Mouse (Mus musculus): ENCODE results near the gene Elf2.
"Not testable (repeated sequence)": the region's sequence is repeated elsewhere in the genome, so short reads cannot be mapped to it uniquely, and the experiment has no call there.

Elf2 gene

DNA sequence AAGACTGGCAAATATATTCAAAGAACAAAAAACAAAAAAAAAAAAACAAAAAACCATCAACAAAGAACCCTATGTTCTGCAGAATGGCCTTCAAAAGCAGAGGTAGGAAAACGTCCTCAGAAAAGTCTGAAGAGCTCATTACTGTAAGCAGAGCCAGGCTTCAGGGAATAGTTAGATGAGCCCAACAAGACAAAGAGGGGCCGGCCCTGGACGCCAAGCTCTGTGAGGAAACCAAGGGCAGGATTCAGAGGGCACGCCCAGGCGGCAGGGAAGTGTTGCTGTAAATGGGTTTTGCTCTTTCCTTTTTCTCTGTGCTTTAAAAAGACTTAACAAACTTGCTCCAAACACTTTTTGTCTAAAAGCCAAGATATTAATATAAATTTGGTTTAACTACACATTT lies 12.6 kb downstream of the Elf2 start:
- DNase-seq: peak in 1 of 2 experiments; percentile 15

DNA sequence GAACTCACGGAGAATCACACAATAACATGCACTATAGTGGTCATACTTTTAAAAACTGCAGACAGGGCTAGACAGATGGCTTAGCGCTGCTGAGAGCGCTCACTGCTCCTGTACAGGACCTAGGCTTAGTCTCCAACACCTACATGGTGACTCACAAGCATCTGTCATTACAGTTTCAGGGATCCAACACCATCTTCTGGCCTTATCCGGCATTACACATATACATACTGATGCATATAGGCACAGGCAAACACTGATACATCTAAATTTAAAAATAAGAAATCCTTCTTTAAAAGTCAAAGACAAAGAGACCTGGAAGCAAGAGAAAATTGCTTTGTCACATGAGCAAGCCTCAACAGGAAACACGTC lies 13.1 kb downstream of the Elf2 start:
- DNase-seq: no peak

DNA sequence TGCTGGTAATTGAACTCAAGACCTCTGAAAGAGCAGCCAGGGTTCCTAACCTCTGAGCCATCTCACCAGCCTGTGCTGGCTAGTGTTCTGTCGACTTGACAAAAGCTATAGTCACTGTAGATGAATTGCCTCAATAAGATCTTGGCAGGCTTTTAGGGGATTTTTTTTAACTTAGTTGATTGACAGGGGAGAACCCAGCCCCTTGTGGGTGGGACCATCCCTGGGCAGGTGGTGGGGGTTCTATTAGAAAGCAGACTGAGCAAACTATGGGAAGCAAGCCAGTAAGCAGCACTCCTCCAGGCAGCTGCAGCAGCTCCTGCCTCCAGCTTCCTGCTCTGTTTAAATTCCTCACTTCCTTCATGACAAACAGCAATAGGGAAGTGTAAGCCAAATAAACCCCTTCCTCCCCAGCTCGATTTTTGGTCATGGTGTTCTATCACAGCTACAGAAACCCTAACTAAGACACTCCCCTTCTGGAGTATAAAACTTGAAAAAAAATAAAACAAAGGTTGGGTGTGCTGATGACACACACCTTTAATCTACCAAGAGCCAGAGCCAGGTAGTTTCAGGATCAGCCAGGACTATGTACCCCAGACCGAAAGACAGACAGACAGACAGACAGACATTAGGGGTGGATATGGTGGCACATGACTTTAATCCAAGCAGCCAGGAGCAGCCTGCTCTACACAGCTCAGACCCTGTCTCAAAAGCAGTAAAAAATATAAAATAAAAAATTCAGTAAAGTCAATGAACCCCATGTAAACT lies 13.6 kb downstream of the Elf2 start:
- DNase-seq: peak in 1 of 2 experiments; percentile 26

DNA sequence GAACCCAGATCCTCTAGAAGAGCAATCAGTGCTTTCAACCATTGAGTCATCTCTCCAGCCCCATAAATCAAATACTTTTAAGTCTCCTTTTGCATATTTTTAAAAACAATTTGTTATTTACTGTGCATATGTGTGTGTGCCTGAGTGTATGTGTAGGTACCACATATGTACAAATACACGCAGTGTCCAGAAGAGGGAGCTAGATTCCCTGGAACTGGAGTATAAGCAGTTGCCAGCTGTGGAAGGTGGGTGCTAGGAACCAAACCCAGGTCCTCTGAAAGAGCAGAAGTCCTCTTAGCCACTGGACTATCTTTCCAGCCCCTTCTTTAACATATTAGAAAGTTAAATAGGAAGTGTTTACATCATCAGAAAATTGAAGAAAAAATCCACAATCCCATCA lies 15.0 kb downstream of the Elf2 start:
- no peak for DNase-seq

DNA sequence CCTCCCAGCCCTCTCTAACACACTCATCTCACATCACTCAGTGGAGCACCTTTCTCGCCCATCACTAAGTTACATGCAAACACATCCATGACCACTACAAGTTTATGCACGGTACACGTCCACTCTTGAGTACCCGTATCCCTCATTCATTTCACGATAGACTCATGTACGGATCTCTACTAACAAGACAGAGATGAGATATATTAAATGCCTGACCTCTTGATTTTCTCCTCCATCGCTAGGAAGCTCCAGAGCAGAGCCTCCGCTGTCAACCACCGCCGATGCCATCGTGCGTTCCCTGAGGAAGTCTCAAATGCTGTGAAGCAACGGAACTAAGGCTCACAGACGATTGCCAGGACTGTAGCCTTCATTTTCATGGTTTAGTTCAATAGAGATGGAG lies 17.5 kb downstream of the Elf2 start:
- DNase-seq: no peak

DNA sequence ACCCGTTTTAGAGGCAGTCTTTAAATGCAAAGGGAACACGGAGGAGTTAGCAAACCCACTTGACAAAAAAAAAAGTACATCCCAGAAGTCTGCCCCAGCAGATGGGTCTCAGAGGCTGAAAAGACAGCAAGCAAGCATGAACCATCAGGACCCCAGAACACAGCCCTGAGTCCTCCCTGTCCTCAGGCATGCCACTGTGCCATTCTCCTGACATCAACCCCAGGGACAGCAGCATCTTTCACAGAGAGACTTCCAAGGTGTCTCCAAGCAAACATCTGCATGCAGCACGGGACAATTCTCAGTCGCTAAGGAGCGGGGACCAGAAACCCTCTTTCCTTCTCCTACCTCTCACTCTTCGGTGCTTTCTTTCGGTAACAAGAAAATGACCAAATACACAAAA lies 18.1 kb downstream of the Elf2 start:
- DNase-seq: no peak

DNA sequence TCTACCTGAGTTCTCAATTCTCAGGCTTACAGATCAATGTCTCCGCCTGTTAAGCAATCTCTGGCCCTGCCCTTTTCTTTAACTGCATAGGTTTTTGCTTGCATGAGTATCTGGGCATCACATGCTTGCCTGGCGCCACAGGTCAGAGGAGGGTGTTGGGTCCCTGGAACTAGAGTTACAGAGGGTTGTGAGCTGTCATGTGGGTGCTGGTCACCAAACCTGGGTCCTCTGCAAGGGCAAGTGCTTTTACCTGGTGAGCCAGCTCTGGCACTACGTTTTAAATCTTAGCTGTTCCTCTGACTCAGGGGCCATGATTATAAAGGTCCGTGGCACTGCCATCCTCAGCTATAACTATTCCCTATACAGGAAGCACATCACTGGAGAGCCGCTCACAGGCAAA lies 19.3 kb downstream of the Elf2 start:
- DNase-seq: no peak

DNA sequence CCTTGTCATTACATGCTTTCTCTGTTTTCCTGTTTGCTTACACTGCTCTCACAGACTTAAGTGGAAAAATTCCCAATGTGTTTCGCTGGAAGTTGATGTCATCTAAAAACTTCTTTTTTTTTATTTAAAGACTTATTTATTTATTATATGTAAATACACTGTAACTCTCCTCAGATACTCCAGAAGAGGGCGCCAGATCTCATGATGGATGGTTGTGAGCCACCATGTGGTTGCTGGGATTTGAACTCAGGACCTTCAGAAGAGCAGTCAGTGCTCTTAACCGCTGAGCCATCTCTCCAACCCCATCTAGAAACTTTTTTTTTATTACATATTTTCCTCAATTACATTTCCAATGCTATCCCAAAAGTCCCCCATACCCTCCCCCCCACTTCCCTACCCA lies 22.4 kb downstream of the Elf2 start:
- not testable (repeated sequence) for DNase-seq

DNA sequence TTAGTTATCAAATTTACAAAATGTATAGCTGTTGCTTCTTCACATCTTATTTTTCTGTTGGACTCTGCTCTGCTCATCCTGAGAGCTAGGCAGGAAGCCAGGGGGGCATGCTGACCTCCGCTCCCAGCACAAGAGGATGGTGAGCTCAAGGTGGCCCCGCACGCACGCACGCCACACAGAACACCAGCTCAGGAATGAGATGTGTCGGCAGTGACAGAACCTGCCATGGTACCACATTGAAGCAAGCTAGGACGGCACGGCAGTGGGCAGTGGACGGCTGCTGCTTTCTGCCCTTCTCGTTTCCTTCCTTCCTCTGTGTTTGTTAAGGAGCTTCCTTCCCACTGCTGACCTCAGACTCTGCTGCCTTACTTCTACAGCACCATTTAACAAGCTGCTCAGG lies 23.6 kb downstream of the Elf2 start:
- DNase-seq: no peak

DNA sequence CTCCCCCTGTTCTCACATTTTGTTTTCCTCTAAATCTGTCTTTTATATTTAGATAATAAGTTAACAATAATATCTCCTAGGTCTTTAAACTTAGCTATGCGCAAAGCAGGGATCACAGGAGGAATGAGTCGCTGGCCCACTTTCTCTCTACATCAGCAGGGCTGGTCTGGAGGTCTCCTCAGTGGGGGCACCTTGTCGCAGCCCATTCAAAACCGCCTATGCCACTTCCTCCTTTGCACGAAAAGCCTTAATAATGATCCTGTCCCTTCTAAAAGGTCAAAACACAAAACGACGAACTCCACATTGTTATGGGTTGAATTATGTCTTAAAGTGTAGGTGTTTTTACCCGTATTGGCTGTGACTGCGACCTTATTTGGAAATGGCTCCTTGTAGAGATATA lies 28.8 kb downstream of the Elf2 start:
- no peak for DNase-seq

DNA sequence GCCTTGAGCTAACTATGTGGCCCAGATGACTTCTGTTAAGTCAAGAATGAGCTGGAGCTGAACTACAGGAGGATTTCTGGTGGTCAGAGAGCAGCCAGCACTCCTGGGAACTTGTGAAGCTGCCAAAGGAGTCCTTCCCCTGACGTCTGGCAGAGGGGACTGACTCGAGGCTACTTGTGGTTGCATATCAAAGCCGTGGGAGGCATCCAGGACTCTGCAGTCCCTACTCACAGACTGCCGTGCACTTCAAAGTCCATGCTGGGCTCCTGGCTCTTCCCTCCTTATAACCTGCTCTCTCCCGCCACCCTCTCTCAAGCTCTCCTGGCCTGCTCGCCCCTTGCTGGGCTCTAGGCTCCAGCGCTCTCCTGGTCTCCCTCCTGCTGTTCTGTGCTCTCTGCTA lies 30.4 kb downstream of the Elf2 start:
- no peak for DNase-seq

DNA sequence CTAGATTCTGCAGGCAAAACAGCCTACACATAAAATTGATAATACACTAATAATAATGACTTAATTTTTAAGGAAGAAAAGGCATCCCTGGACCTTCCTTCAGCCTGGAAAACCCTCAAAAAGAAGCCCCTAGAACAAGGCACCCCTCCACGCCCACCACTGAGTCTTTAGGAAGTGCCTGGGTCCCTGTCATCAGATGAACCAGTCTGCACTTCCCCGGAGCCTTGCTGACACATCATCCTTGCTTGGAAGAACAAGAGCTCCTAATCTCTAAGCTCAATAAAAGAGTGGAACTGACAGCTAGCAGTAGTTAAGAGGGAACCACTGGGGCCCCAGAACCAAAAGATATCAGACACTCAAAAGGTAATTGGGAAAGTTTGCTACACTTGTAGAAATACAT lies 33.8 kb downstream of the Elf2 start:
- DNase-seq: no peak

DNA sequence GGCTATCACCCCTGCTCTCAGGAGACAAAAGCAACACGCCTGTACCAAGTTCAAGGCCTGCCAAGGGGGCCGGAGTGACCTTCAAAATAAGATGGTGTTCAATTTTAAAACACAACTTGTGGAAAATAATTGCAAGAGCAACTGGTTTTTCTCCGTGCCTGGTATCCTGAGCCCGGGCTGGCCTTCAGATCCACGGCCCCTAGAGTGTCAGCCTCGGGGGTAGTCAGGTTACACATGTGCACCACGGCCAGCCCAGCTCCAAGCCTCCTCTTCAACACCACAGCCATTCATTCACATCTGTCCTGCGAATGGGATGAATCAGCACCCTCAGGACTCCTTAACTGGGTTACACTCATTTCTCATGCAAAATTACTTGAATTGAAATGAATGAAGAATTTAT lies 34.5 kb downstream of the Elf2 start:
- no peak for DNase-seq

DNA sequence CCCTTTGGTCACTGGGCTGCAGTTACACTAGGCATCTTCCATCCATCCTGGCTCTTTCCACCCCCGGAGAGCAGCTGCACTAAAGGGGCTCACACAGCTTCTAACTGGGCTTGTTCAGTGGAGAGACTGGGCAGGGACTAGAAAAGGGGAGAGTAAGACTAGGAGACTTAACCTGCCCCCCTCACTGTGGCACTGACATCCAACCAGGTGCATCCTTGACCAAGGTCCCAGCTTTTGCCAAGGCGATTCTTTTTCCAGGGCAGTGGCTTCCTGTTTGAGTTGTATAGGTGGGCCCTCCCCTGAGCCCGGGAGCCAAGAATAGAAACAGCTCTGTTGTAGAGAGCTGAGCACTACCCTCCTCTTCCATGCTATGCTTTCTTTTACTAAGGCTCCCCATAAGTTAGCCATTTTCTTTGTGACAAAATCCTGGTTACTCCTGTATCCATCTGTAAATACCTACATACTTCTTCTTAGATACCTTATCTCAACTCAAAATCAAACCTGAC lies 37.4 kb downstream of the Elf2 start:
- no peak for DNase-seq

DNA sequence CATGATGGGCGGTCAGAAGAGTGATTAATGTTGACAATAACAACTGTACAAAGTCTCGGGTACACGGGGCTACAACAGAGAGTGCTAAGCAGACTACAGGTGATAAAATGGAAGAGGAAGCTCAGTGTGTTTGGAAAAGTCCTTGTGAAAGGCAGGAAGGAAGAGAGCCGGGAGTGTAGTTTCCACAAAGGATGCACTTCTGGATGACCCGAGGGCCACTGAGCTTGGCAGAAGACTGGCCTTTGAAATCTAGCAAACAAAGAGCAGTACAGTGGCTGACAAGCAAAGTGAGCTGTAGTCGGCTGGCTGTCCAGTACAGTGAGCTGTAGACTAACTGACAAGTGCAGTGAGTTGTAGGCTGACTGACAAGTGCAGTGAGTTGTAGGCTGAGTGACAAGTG lies 38.9 kb downstream of the Elf2 start:
- peak in 1 of 2 experiments; percentile 12 for DNase-seq

DNA sequence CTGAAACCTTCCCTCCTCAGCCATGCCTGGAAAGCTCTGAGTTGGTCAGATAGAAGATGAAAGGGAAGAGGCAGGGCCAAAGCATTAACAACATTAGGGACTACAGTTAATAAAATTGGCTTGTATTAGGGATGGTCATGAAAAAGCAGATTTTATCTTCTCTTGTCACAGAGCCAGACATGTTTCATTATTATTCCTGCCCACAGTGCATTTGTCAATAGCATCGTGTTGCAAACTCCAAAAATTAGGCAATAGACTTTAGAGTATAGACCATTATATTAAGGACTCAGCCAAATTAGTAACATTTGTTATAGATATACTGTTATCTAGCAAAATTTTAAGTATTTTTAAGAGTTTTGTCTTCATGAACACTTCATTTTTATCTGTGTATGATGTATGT lies 43.7 kb downstream of the Elf2 start:
- DNase-seq: no peak

DNA sequence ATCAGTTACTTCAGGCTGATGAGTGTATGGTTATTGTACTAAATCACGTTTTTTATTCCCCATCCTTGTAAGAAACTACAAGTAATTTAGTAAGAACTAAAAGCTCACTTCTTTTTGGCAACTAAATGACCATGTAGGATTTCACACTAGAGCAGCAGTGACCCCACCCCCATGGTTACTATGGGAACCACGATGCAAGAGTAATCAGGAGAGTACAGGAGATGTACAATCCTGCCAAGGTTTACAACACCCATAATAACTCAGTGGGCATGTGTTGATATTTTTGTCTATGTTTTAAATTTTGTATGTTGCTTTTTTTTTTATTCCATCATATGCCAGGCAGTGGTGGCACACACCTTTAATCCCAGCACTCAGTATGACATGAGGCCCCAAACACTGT lies 45.2 kb downstream of the Elf2 start:
- DNase-seq: no peak

DNA sequence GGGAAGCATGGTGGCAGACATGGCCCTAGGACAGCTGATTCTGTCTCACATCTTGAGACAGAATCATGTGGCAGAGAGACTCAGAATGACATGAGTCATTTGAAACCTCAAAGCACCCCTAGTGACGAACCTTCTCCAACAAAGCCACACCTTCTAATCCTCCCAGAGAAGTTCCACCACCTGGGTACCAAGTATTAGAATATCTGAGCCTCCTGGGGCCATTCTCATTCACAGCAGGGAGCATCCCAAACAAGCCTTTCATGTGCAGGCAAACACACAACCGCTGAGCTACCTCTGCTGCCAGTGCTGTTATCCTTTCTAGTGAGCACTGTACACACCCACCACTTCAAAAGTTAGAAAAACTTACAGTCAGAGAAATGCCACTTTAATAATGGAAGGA lies 46.2 kb downstream of the Elf2 start:
- DNase-seq: no peak

DNA sequence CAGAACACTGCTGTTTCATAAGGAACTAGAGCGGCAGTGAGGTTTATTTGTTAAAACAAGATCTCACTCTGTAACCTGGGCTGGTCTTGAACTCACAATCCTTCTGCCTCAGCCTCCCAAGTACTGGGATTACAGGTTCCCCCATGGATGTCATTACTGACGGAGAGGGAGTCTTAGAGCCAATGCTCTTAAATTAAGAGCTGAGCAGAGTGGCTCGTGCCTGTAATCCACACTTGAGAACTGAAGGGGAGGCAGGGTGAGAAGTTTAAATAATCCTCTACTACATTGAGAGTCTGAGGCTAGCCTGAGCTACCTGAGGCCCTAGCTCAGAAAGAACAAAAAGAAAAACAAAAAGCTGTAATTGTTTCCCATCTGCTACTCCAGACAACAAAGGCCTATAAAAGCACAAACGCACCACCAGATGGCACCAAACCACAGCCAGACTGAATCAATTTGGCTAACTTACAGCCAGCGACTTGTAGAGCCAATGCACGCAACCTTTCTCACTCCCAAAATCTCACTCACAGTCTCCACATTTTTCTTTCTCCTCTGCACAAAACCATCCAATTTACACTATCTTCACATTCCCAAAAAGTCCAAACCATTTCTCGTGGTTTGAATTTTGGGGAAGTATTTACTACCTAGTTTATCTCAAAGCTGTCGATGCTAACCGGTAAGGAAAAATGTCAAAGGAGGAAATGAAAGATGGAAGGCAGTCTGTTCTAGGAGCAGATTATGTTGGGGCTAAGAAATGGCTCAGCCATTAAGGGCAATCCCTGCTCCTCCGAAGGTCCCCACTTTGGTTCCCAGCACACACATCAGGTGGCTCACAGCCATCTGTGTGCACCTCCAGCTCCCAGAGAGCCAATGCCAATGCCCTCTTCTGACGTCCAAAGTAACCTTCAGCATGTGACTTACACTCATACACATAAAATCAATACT lies 51.3 kb downstream of the Elf2 start:
- DNase-seq: peak; percentile 66 to 89

DNA sequence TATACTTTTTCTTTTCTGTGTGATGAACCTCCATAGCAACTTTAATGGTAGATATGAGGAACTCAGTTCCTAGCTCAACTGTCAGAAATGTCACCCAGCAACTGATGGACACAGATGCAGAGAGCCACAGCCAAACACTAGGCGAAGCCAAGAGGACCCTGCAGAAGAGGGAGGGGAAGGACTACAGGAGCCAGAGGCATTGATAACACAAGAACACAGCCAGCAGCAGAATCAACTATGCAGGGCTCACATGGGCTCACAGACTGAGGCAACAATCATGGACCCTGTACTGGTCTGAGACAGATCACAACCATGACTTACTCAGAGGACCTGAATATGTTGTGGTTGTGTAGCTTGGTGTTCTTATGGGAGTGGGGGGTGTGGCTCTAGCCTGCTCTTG lies 56.1 kb downstream of the Elf2 start:
- DNase-seq: no peak

DNA sequence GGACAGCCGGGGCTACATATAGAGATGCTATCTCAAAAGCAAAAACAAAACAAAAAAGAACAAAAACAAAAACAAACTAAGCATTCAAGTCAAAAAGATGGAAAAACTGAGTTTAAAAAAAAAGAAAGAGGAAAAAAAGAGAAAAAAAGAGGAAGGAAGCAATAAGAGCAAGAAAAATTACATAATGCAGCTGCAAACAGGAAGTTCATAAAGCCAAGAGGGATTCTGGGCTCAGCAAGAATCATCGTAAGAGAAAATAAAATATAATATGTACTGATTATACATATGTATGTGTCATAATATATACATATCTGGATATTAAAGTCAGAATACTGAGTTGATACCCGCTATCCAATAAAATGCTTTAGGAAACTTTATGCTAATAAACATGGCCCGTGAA lies 58.7 kb downstream of the Elf2 start:
- no peak for DNase-seq

DNA sequence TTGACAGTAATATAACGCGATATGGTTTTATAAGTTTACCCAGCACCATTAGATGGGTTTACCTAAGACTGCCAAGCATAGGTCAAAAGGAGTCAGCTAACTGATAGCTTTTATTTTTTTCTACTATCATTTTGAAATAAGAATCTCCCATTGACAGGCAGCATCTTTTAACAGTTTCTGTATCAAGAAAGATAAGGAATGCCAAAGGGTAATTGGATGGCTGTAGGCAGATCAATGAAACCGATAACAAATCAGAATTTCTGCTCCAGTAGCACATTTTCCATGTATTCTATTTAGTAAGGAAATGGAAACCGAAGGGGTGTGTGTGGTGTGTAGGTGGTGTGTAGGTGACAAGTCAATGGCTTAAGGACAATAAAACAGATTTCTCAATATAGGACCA lies 62.0 kb downstream of the Elf2 start:
- DNase-seq: no peak

DNA sequence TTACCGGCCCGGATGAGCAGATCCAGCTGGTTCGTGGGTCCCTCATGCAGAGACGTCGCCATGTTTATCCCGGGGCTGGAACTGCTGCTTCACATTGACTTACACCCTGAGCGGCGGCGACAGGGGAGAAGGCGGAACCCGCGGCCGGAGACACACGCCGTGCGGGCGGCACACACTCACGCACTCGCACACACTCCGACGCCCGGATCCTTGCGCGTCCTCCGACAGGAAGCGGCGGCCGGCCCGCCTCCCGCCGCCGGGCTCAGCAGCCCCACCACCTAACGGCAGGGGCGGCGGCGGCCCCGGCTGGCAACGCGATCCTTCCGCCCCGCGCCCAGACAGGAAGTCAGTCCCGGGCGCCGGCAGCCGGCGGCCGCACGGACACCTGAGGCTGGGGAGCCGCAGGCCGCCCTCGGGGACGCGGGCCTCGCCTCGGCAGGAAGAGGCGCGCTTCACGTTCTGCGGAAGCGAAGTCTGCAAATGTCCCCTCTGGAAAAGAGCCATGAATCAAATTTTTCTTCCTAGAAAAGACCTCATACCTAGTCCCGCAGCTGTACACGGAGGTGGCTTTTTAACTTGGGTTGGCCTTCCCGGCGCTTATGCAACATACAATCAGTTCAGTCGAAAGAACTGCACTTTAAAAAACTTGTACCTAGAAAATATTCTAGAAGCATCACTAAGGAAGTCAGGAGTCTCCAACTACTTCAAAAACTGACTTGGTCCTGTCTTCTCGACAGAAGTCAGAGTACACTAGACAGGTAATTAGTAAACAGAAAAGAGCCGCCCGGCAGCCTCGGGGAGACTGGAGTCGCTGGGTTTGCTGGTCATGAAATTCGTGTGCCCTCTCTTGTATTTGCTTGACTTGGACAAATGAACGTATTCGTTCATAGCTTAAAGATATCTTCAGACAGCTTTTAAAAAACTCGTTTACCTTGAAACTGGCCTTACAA lies 63.0 kb downstream of the Elf2 start:
- DNase-seq: peak; percentile 83 to 84

All from kidney, adult 8-10 months (tissue).